ENCODE assay signal across 8 mouse cellular contexts in genomic region chr14:46883068-46883870, GRCm38 (mm10). TPM values are rescaled to one million over a fixed set of nuclear protein-coding genes. Genes with fewer than 3 reads are reported as not detected.
DNase-seq lines count a peak whose midpoint lies in the region; ATAC-seq lines count a peak whose summit lies in the region.

No protein-coding gene starts in this region.

- H3K27ac ChIP-seq in embryonic facial prominence, embryonic 15.5 days (replicated peaks) = peak overlapping the region; percentile 93
- peak overlapping the region; percentile 97 for H3K27ac ChIP-seq in heart, embryonic 11.5 days (ENCODE audit: low read depth, low read length)
- H3K27ac ChIP-seq in kidney, embryonic 16.5 days (ENCODE audit: low read length) = peak overlapping the region; percentile 89
- peak overlapping the region; percentile 16; the same call in 1 of the 2 replicates for H3K27ac ChIP-seq in liver, embryonic 11.5 days (ENCODE audit: low read depth, low read length)
- 0 out of 2 replicates have a peak overlapping the region, but pooled peaks have one; percentile 20 for H3K27ac ChIP-seq in neural tube, embryonic 12.5 days

- peak overlapping the region; percentile 87 for H3K4me2 ChIP-seq in embryonic facial prominence, embryonic 15.5 days (replicated peaks)
- peak overlapping the region; percentile 90 for H3K4me2 ChIP-seq in heart, embryonic 11.5 days
- peak overlapping the region; percentile 98 for H3K4me2 ChIP-seq in kidney, embryonic 16.5 days (replicated peaks; ENCODE audit: low read depth, low read length)
- peak overlapping the region; percentile 80 for H3K4me2 ChIP-seq in liver, embryonic 11.5 days
- H3K4me2 ChIP-seq in neural tube, embryonic 12.5 days (replicated peaks) = peak overlapping the region; percentile 97

- no peaks in the 10 kb centered on the region for H3K9me3 ChIP-seq in embryonic facial prominence, embryonic 15.5 days (replicated peaks)
- H3K9me3 ChIP-seq in heart, embryonic 11.5 days (replicated peaks; ENCODE audit: control insufficient read depth, low read length) = no peaks in the 10 kb centered on the region
- no peaks in the 10 kb centered on the region for H3K9me3 ChIP-seq in kidney, embryonic 16.5 days (ENCODE audit: low read length)
- H3K9me3 ChIP-seq in liver, embryonic 11.5 days (ENCODE audit: control insufficient read depth, low read length) = no peaks in the 10 kb centered on the region
- H3K9me3 ChIP-seq in neural tube, embryonic 12.5 days = no peaks in the 10 kb centered on the region

- peak overlapping the region; percentile 65 for H3K4me3 ChIP-seq in embryonic facial prominence, embryonic 15.5 days (replicated peaks)
- peak overlapping the region; percentile 80 for H3K4me3 ChIP-seq in heart, embryonic 11.5 days (ENCODE audit: low read depth, low read length)
- peak overlapping the region; percentile 73 for H3K4me3 ChIP-seq in kidney, embryonic 16.5 days (ENCODE audit: low read length)
- peak overlapping the region; percentile 54 for H3K4me3 ChIP-seq in liver, embryonic 11.5 days (ENCODE audit: low read depth, low read length)
- H3K4me3 ChIP-seq in neural tube, embryonic 12.5 days = peak overlapping the region; percentile 55

- DNase-seq in spleen, postnatal 10 days (ENCODE audit: low spot score in 2 of 2) = peak; percentile 9 to 21
- DNase-seq in spleen, postnatal 14 days (ENCODE audit: low spot score in 2 of 2) = no peak
- peak; percentile 58 for DNase-seq in liver, embryonic 11.5 days (ENCODE audit: low spot score)
- DNase-seq in thymus, postnatal 36 days = peak; percentile 4 to 13

- H3K27me3 ChIP-seq in embryonic facial prominence, embryonic 15.5 days = no peaks in the 10 kb centered on the region
- 0 out of 2 replicates have a peak, but pooled peaks cover 2% of the 10 kb centered on the region for H3K27me3 ChIP-seq in heart, embryonic 11.5 days (ENCODE audit: control insufficient read depth, insufficient read depth, low read length)
- no peaks in the 10 kb centered on the region; the same call in 1 of the 2 replicates for H3K27me3 ChIP-seq in kidney, embryonic 16.5 days (ENCODE audit: insufficient read depth, low read length)
- peaks cover 55% of the 10 kb centered on the region for H3K27me3 ChIP-seq in liver, embryonic 11.5 days (replicated peaks; ENCODE audit: control insufficient read depth, insufficient read depth, low read length)
- H3K27me3 ChIP-seq in neural tube, embryonic 12.5 days (replicated peaks) = peaks cover 7% of the 10 kb centered on the region

- ATAC-seq in embryonic facial prominence, embryonic 15.5 days (ENCODE audit: insufficient number of reproducible peaks, low FRiP score, low TSS enrichment, low read depth) = peak; percentile 26
- peak; percentile 3; the same call in 1 of the 2 replicates for ATAC-seq in heart, embryonic 11.5 days (replicated peaks; ENCODE audit: insufficient number of reproducible peaks, low FRiP score, low TSS enrichment)
- ATAC-seq in kidney, embryonic 16.5 days (ENCODE audit: low FRiP score, low TSS enrichment) = peak; percentile 20
- peak; percentile 25; the same call in 1 of the 2 replicates for ATAC-seq in liver, embryonic 11.5 days (replicated peaks; ENCODE audit: low FRiP score)
- peak; percentile 34 for ATAC-seq in neural tube, embryonic 12.5 days (ENCODE audit: low FRiP score, low read depth)

- H3K4me1 ChIP-seq in embryonic facial prominence, embryonic 15.5 days = peaks cover 37% of the 10 kb centered on the region
- H3K4me1 ChIP-seq in heart, embryonic 11.5 days (ENCODE audit: control insufficient read depth, insufficient read depth, low read length) = peaks cover 15% of the 10 kb centered on the region
- peaks cover 24% of the 10 kb centered on the region for H3K4me1 ChIP-seq in kidney, embryonic 16.5 days (ENCODE audit: insufficient read depth, low read length)
- peaks cover 10% of the 10 kb centered on the region for H3K4me1 ChIP-seq in liver, embryonic 11.5 days (replicated peaks; ENCODE audit: control insufficient read depth, insufficient read depth, low read length)
- H3K4me1 ChIP-seq in neural tube, embryonic 12.5 days = peaks cover 23% of the 10 kb centered on the region; the same call in 1 of the 2 replicates

- no peaks in the 10 kb centered on the region for H3K36me3 ChIP-seq in embryonic facial prominence, embryonic 15.5 days
- H3K36me3 ChIP-seq in heart, embryonic 11.5 days (ENCODE audit: control insufficient read depth, insufficient read depth, low read length) = peaks cover 3% of the 10 kb centered on the region; the same call in 1 of the 2 replicates
- no peaks in the 10 kb centered on the region for H3K36me3 ChIP-seq in kidney, embryonic 16.5 days (ENCODE audit: insufficient read depth, low read length)
- no peaks in the 10 kb centered on the region for H3K36me3 ChIP-seq in liver, embryonic 11.5 days (ENCODE audit: control insufficient read depth, insufficient read depth, low read length)
- no peaks in the 10 kb centered on the region for H3K36me3 ChIP-seq in neural tube, embryonic 12.5 days

- under 1% methylated on average over 69 of the region's 70 CpGs for WGBS in embryonic facial prominence, embryonic 15.5 days
- under 1% methylated on average over 66 of the region's 70 CpGs for whole genome bisulfite sequencing in heart, embryonic 11.5 days (ENCODE audit: insufficient replicate concordance)
- under 1% methylated on average over 65 of the region's 70 CpGs for WGBS in kidney, embryonic 16.5 days
- under 1% methylated on average over 65 of the region's 70 CpGs for WGBS in liver, embryonic 11.5 days
- WGBS in neural tube, embryonic 12.5 days = under 1% methylated on average over 67 of the region's 70 CpGs

- peak overlapping the region; percentile 62 for H3K9ac ChIP-seq in embryonic facial prominence, embryonic 15.5 days
- H3K9ac ChIP-seq in heart, embryonic 11.5 days (ENCODE audit: low read depth, low read length) = peak overlapping the region; percentile 91
- peak overlapping the region; percentile 87 for H3K9ac ChIP-seq in kidney, embryonic 16.5 days (replicated peaks; ENCODE audit: low read length)
- peak overlapping the region; percentile 50 for H3K9ac ChIP-seq in liver, embryonic 11.5 days (ENCODE audit: low read depth, low read length)
- peak overlapping the region; percentile 70 for H3K9ac ChIP-seq in neural tube, embryonic 12.5 days

RNA-seq across cellular contexts. Expression of gene Samd4, which starts 0.6 kb away (rescaled TPM):
- polyA plus RNA-seq in embryonic facial prominence, embryonic 15.5 days (2015; fragmentation: Nextera tagmentation; extraction: Ambion mirVana) = 14.6 and 15.4 TPM in 2 replicates
- polyA plus RNA-seq in heart, embryonic 11.5 days (2014; fragmentation: Nextera tagmentation; extraction: Ambion mirVana) = 8.9 and 13.1 TPM in 2 replicates
- polyA plus RNA-seq in kidney, embryonic 16.5 days (2015; fragmentation: Nextera tagmentation; extraction: Ambion mirVana) = 4.6 and 5.4 TPM in 2 replicates
- 0.75 and 1.1 TPM in 2 replicates for polyA plus RNA-seq in liver, embryonic 11.5 days (2014; fragmentation: Nextera tagmentation; extraction: Ambion mirVana)
- polyA plus RNA-seq in neural tube, embryonic 12.5 days (2016; fragmentation: Nextera tagmentation; extraction: Ambion mirVana) = 3.9 and 4.7 TPM in 2 replicates

RNA-seq across cellular contexts. Expression of gene Cgrrf1, which starts 51.3 kb away (rescaled TPM):
- polyA plus RNA-seq in embryonic facial prominence, embryonic 15.5 days (2015; fragmentation: Nextera tagmentation; extraction: Ambion mirVana) = 20.9 and 22.3 TPM in 2 replicates
- polyA plus RNA-seq in heart, embryonic 11.5 days (2014; fragmentation: Nextera tagmentation; extraction: Ambion mirVana) = 26.9 and 29.0 TPM in 2 replicates
- polyA plus RNA-seq in kidney, embryonic 16.5 days (2015; fragmentation: Nextera tagmentation; extraction: Ambion mirVana) = 27.4 and 32.0 TPM in 2 replicates
- polyA plus RNA-seq in liver, embryonic 11.5 days (2014; fragmentation: Nextera tagmentation; extraction: Ambion mirVana) = 23.1 and 24.4 TPM in 2 replicates
- polyA plus RNA-seq in neural tube, embryonic 12.5 days (2016; fragmentation: Nextera tagmentation; extraction: Ambion mirVana) = 23.2 and 28.2 TPM in 2 replicates

Comparison
In these comparisons a context has a peak if more than half of its experiments do, and no peak if none do; other contexts are left out.
1. DNase-seq: peak in spleen, postnatal 10 days (2 of 2), liver, embryonic 11.5 days (single experiment) and thymus, postnatal 36 days (2 of 2); none in spleen, postnatal 14 days (0 of 2).
2. H3K27ac ChIP-seq: peak in every context shown above with its lines; median percentile 97 in heart, embryonic 11.5 days; 93 in embryonic facial prominence, embryonic 15.5 days; 89 in kidney, embryonic 16.5 days; 20 in neural tube, embryonic 12.5 days; 16 in liver, embryonic 11.5 days.
3. Peak in every context shown above with its lines, with median percentiles within 50 percentile points of each other: ATAC-seq, H3K4me2 ChIP-seq, H3K4me3 ChIP-seq and H3K9ac ChIP-seq.